22 mouse cellular contexts compared by ENCODE assay signal in genomic region chr10:26806092-26806491, GRCm38 (mm10). TPM values are rescaled to one million over a fixed set of nuclear protein-coding genes. Genes with fewer than 3 reads are reported as not detected.
DNase-seq lines count a peak whose midpoint lies in the region; ATAC-seq and TF ChIP-seq lines count a peak whose summit lies in the region.
"Had no signal": no experiment of that assay in that cellular context is flagged by ENCODE, and none has a peak within 500 bp of the region (broad histone marks: within the 10 kb centered on the region; RNA-seq: fewer than 3 reads in every experiment).

No protein-coding gene starts in this region.

- 0 out of 2 replicates have a peak, but pooled peaks have one; percentile 39 for ATAC-seq in intestine, embryonic 15.5 days
- ATAC-seq in intestine, postnatal 0 days = no peak
- peak; percentile 40 for ATAC-seq in common myeloid progenitor, adult 5-6 weeks (replicated peaks; ENCODE audit: low read depth, poor library complexity, severe bottlenecking)
- no peak for ATAC-seq in stomach, postnatal 0 days (ENCODE audit: low FRiP score, low TSS enrichment)
- ATAC-seq: midbrain, embryonic 13.5 days had no signal

- H3K4me2 ChIP-seq in intestine, embryonic 15.5 days (replicated peaks) = no peak overlapping the region
- no peak overlapping the region for H3K4me2 ChIP-seq in intestine, postnatal 0 days (replicated peaks; ENCODE audit: low read depth)
- H3K4me2 ChIP-seq in stomach, postnatal 0 days (replicated peaks; ENCODE audit: low read depth) = no peak overlapping the region
- H3K4me2 ChIP-seq: heart, embryonic 11.5 days; hindbrain, embryonic 12.5 days; liver, embryonic 13.5 days; midbrain, embryonic 13.5 days; neural tube, embryonic 13.5 days had no signal

- no peaks in the 10 kb centered on the region for H3K4me1 ChIP-seq in intestine, embryonic 15.5 days (replicated peaks)
- no peaks in the 10 kb centered on the region for H3K4me1 ChIP-seq in intestine, postnatal 0 days (replicated peaks; ENCODE audit: control insufficient read depth, insufficient read depth, low read length)
- H3K4me1 ChIP-seq in stomach, postnatal 0 days (replicated peaks; ENCODE audit: control insufficient read depth, insufficient read depth) = no peaks in the 10 kb centered on the region
- H3K4me1 ChIP-seq: hindbrain, embryonic 12.5 days; liver, embryonic 13.5 days; midbrain, embryonic 13.5 days; neural tube, embryonic 13.5 days had no signal

- H3K9me3 ChIP-seq in intestine, embryonic 15.5 days = no peaks in the 10 kb centered on the region
- H3K9me3 ChIP-seq in intestine, postnatal 0 days (ENCODE audit: control insufficient read depth) = no peaks in the 10 kb centered on the region
- H3K9me3 ChIP-seq in stomach, postnatal 0 days (ENCODE audit: control insufficient read depth, low read length) = no peaks in the 10 kb centered on the region
- H3K9me3 ChIP-seq: hindbrain, embryonic 12.5 days; liver, embryonic 13.5 days; midbrain, embryonic 13.5 days; neural tube, embryonic 13.5 days had no signal

- DNase-seq in NIH3T3 (ENCODE audit: low read depth) = peak; percentile 70
- peak; percentile 15 for DNase-seq in lung, postnatal 10 days
- no peak for DNase-seq in stomach, postnatal 0 days (ENCODE audit: low spot score)
- DNase-seq in kidney, adult 11 months = no peak
- DNase-seq in right cerebral cortex, postnatal 14 days = no peak
- DNase-seq: adrenal gland, postnatal 36 days; cerebellum, adult 2 months; cerebellum, postnatal 36 days; gastrocnemius, postnatal 25 days; heart, postnatal 10 days; kidney, adult 9 months; kidney, postnatal 36 days; liver, embryonic 13.5 days; spleen, adult 18-20 months; thymus, adult 18-20 months had no signal

- no peak for TF ChIP-seq EP300 in stomach, postnatal 0 days (optimal IDR thresholded peaks at IDR 0.05)

- no peaks in the 10 kb centered on the region for H3K27me3 ChIP-seq in intestine, embryonic 15.5 days (replicated peaks)
- H3K27me3 ChIP-seq in intestine, postnatal 0 days (replicated peaks; ENCODE audit: control insufficient read depth, insufficient read depth, low read length) = no peaks in the 10 kb centered on the region
- no peaks in the 10 kb centered on the region for H3K27me3 ChIP-seq in stomach, postnatal 0 days (ENCODE audit: control insufficient read depth, insufficient read depth, low read length)
- H3K27me3 ChIP-seq: hindbrain, embryonic 12.5 days; liver, embryonic 13.5 days; midbrain, embryonic 13.5 days; neural tube, embryonic 13.5 days had no signal

- no peak overlapping the region for H3K4me3 ChIP-seq in intestine, embryonic 15.5 days (replicated peaks)
- H3K4me3 ChIP-seq in intestine, postnatal 0 days (ENCODE audit: low read depth, low read length) = no peak overlapping the region
- no peak overlapping the region for H3K4me3 ChIP-seq in stomach, postnatal 0 days (ENCODE audit: low read depth, low read length)
- H3K4me3 ChIP-seq: hindbrain, embryonic 12.5 days; liver, embryonic 13.5 days; midbrain, embryonic 13.5 days; neural tube, embryonic 13.5 days had no signal

- no peak overlapping the region for H3K9ac ChIP-seq in intestine, embryonic 15.5 days
- no peak overlapping the region for H3K9ac ChIP-seq in intestine, postnatal 0 days (ENCODE audit: low read depth, low read length)
- no peak overlapping the region for H3K9ac ChIP-seq in stomach, postnatal 0 days (ENCODE audit: low read length)
- H3K9ac ChIP-seq: hindbrain, embryonic 12.5 days; liver, embryonic 13.5 days; midbrain, embryonic 13.5 days; neural tube, embryonic 13.5 days had no signal

- no peaks in the 10 kb centered on the region for H3K36me3 ChIP-seq in intestine, embryonic 15.5 days
- no peaks in the 10 kb centered on the region for H3K36me3 ChIP-seq in intestine, postnatal 0 days (ENCODE audit: control insufficient read depth, insufficient read depth)
- H3K36me3 ChIP-seq in stomach, postnatal 0 days (ENCODE audit: control insufficient read depth, insufficient read depth, low read length) = no peaks in the 10 kb centered on the region
- H3K36me3 ChIP-seq: hindbrain, embryonic 12.5 days; liver, embryonic 13.5 days; midbrain, embryonic 13.5 days; neural tube, embryonic 13.5 days had no signal

- TF ChIP-seq CTCF in intestine, postnatal 0 days (IDR thresholded peaks at IDR 0.05; ENCODE audit: low read depth) = no peak
- TF ChIP-seq CTCF in stomach, postnatal 0 days (IDR thresholded peaks at IDR 0.05; ENCODE audit: low read depth) = no peak

- no peak overlapping the region for H3K27ac ChIP-seq in intestine, embryonic 15.5 days
- H3K27ac ChIP-seq in intestine, postnatal 0 days (ENCODE audit: low read depth, low read length) = no peak overlapping the region
- H3K27ac ChIP-seq in stomach, postnatal 0 days (replicated peaks) = no peak overlapping the region
- H3K27ac ChIP-seq: hindbrain, embryonic 12.5 days; liver, embryonic 13.5 days; midbrain, embryonic 13.5 days; neural tube, embryonic 13.5 days had no signal

- WGBS in intestine, embryonic 15.5 days = 46% methylated on average over 3 of the region's 3 CpGs
- WGBS in intestine, postnatal 0 days = 23% methylated on average over 3 of the region's 3 CpGs
- WGBS in stomach, postnatal 0 days = 25% methylated on average over 3 of the region's 3 CpGs

RNA-seq across cellular contexts. Expression of gene Arhgap18, which starts 52.9 kb away (rescaled TPM):
- 46.7 and 52.2 TPM in 2 replicates for polyA plus RNA-seq in intestine, embryonic 15.5 days (2015; fragmentation: Nextera tagmentation; extraction: Ambion mirVana)
- polyA plus RNA-seq in intestine, postnatal 0 days (2015; fragmentation: Nextera tagmentation; extraction: Ambion mirVana) = 30.5 TPM in 2 replicates
- total RNA-seq in common myeloid progenitor, adult 5-6 weeks (2017) = 68.5 and 75.5 TPM in 2 replicates
- polyA plus RNA-seq in stomach, postnatal 0 days (2015; fragmentation: Nextera tagmentation; extraction: Ambion mirVana) = 15.1 and 16.1 TPM in 2 replicates

Comparison
In these comparisons a context has a peak if more than half of its experiments do, and no peak if none do; other contexts are left out.
1. ATAC-seq: peak in intestine, embryonic 15.5 days (single experiment) and common myeloid progenitor, adult 5-6 weeks (single experiment); none in intestine, postnatal 0 days (single experiment) and stomach, postnatal 0 days (single experiment).
2. DNase-seq: peak in NIH3T3 (single experiment) and lung, postnatal 10 days (single experiment); none in stomach, postnatal 0 days (single experiment), kidney, adult 11 months (single experiment) and right cerebral cortex, postnatal 14 days (single experiment).